Mouse (Mus musculus) heart, postnatal 0 days (tissue): ENCODE results near the gene Col6a5.

Experiments used
- CTCF ChIP-seq: IDR thresholded peaks from 2 replicates; pipeline ENCODE4 v1.5.1; 2016; ENCODE audit warnings: antibody characterized with exemption, control low read depth, low read depth
- EP300 ChIP-seq: IDR thresholded peaks from 2 replicates; pipeline ENCODE4 v1.6.1; 2016; ENCODE audit warnings: antibody characterized with exemption, low read depth

DNA sequence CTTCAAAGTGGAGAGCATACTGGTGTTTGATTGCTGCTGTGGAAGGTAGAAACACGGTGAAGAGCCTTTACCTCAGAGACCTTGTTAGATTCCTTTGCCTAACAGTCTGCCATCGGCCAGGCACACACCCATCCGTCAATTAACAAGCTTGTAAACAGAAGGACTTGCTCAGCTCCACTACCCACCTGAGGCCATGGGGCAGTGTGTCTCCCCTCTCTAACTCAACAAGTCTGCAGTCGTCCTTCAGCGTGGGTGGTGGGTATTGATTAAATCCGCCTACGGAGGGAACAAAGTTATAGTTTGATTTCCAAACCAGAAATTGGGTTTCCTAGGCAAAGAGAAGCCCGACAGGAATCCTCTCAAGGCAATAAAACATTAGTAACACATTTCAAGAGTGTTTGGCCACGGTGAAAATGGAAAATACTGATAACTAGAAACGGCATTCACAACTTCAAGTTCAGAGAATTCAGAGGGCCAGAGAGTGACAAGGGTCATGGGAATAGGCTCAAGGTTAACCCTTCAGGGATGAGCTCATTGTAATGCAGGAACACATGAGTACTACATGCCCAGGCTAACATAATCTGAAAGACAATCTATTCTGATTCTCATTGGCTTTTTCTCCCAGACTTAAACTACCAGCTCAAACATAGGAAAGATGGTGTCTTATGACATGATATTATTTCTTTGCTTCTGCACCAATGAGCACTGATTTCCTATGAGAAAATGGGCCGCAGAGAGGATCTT is 81.9 kb downstream of the Col6a5 start:
- TF ChIP-seq CTCF = no peak
- no peak for TF ChIP-seq EP300
